Mouse (Mus musculus): ENCODE data around the gene Lcp2.

Gene Lcp2

DNA sequence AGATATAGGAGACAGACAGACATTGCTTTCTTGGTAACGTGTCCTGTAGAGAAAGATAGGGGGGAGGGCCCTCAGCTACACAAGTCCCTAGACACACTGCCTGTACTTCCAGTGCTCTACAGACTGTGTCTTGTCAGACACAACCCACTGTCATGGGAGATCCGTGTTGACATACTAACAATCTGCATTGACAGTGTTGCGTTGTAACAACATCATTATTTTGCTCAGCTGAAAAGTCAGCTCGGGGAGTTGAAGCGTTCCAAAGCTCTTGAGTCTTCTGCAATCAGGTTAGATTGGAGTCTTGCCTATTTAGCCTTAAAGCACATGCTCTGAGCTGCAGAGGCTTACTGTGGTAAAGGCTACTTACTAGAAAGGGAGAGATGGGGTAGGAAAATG is 820 bp downstream of the Lcp2 start:
- DNase-seq (ENCODE audit: low spot score) = no peak

DNA sequence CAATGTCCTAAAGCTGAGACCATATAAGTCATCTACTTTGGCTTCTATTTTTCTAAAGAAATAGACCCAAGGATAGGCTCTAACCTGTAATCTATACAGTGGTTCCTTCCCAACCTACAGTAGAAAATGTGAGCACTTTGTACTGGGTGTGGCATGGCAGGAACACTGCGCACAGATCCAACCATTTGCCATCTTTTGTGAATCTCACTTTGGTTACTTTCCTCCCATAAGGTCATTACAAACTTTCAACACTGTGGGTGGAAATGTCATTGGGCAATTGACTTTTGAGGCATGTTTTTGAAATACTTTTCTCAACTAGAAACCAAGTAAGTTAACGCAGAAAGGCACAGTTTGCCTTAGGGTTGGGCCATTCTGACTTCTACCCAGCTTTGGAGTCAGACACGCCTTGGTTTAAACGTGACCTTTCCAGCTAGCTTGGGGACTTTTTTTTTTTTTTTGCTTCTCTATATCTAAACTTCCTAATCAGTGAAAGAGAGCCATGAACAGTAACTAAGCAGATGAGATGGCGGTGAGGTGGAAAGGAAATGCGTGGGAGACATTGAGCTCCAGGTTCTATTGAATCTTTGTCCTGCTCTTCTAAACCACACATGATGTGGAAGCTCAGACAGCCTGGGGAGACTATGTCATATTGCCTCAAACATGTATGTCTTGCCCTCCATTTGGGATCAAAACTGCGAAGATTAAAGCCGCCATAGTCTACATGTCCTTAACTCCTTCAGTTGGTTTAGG is 1.8 kb downstream of the Lcp2 start:
- DNase-seq (ENCODE audit: low spot score) = no peak

DNA sequence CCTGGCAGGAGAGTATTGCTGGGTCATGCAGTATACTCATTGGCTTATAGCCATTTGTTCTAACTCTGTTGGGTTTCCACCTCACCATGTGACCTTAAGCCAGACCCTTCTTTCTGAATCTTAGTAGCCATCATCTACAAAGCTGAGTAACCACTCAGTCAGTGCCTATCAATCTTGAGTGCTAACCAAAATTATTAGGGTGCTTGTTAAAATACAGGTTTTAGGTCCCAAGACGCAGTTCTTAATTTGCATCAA is 2.3 kb downstream of the Lcp2 start:
- DNase-seq (ENCODE audit: low spot score) = no peak

DNA sequence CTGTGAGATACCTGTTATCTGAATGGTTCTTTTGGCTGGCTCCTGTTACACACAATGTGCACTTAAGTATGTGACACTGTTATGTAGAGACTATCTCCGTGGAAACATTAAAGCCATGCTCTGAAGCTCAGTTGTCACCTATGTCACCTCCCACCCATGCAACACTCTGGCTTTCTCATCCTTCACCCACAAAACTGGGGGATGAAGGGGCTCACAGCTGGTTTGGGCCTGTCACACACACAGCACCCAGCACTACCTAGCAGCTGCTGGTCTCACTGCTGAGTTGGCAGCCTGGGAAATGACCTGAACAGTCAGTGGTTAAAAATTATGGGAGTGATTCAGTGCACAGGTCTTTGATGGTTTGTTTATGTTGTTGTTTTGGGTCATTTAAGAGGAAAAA is 3.3 kb downstream of the Lcp2 start:
- DNase-seq (ENCODE audit: low spot score) = no peak

DNA sequence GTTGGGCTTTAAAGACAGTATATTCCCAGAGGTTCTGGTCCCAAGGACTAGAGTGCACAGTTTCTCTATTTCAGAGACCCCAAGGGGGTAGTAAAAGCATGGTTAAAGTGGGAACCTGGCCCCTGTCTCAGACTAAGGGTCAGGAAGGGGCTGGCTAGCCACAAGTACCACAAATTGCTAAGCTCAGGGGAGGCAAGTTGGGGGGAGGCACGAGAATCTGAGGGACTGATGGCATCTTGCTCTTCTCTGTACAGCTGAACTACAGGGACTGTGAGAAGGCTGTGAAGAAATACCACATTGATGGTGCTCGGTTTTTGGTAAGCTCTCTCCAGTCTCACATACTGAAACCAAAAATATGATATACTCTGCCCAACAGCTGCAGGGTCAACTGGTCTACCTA is 3.9 kb downstream of the Lcp2 start:
- no peak for DNase-seq (ENCODE audit: low spot score)

DNA sequence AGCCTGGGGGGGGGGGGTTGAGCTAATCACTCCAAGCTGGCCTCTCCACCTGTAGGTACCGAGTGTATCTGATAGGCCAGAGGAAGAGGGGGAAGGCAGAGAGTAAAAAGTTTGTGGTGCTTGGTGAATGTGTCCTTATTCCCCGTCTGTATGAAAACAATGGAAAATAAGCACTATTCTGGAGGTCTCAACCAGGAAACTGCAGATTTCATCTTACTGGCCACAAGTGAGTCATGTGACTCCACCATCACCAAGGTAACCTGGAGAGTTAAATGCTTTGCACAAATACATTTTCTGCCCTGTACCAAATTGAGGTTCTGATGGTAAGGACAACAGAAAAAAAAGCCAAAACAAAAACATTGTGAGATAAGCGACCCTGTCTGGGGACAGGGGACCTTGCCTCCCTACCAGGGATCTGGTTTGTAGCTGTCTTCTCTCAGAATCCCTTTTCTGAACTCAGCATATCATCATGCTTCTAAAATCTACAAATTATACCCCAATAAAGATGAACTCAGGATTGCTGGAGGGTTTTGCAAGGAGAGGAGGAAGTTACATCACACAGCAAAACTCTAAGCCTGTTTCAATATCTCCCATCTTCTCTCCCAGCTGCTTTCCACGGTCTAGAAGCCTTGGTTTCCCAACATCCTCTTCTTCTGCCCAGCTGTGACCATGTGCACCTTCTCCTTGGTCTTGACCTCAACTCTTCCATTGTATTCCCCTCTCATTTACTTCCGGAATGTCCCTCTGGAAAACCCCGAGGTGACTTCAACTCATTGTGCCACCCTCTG is 6.5 kb downstream of the Lcp2 start:
- DNase-seq (ENCODE audit: low spot score) = no peak

DNA sequence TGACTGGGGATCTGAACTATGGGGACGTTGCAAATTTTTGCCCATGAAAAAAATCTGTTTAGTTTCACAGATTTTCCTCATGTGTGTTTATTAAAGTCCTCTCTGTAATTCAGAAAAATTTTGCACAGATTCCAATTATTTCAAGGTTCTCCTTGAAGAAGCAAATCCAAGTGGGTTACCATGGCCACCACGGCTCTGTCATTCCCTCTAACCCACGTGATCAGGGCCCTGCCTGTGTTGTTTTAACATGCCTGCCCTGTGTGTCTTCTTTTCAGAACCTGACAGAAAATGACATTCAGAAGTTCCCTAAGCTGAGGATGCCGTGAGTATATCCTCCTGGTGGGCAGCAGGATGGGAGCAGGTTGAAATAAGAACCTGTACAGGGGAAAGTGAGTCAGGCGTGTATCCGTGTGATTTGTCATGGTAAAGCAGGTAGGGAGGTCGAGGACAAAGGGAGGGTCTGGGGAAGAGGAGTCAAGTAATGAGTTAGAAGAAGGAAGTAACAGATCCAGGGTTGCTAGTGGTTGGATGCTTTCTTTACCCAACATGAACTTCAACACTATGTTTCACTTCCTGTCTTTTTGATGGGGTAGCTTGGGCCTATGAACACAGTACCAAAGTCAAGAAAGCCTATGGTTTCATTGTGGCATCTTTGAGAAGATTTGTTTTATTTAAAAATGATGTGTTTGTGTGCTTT is 7.5 kb downstream of the Lcp2 start:
- DNase-seq (ENCODE audit: low spot score) = no peak

DNA sequence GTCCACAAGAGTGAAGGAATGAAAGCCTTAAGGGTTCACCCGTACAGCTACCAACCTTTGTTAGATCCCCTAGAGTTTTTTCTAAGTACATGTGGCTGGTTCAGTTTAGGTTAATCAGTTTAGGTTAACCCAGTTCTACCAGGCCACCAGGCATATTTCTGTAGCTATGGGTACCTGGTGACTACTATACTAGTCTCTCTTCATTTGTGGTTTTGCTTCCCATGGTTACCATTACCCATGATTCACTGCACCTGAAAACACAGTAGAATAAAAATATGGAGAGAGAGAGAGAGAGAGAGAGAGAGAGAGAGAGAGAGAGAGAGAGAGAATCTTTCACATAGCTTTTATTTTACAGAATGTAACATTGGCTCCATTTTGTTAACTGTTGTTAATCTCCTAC is 10.0 kb downstream of the Lcp2 start:
- DNase-seq (ENCODE audit: low spot score) = no peak

DNA sequence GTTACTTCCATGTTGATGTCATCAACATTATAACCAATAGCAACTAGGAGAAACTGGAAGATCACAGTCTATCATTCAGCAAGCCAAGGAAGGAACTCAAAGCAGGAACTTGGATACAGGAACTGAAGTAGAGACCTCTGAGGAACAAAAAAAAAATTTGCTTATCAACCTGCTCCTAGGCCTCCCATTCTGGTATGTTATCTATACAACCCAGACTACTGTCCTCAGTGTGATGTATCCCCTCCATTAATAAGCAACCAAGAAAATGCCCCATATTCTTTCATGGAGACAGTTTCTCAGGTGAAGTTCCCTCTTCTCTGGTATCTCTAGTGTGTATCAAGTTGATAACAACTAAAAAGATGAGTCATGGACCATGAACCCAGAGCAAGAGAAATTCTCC is 11.6 kb downstream of the Lcp2 start:
- DNase-seq (ENCODE audit: low spot score) = no peak

DNA sequence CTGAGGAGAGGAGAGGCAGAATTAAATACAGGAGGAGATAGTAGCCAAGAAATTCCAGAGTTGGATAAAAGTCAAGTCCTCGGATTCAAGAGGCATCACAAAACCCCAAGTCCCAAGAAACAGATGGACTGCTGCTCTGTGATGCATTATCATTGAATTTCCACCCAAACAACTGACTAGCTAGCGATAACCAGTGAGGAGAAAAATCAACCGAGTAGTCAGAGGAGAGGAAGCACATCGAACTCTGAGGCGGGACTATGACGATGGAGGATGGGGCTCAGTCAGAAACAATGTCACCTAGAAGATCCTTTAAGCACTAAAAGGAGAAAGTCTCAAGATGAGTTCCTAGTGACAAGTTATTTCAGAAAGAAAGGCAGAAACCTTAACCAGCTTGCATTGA is 12.2 kb downstream of the Lcp2 start:
- DNase-seq (ENCODE audit: low spot score) = no peak

DNA sequence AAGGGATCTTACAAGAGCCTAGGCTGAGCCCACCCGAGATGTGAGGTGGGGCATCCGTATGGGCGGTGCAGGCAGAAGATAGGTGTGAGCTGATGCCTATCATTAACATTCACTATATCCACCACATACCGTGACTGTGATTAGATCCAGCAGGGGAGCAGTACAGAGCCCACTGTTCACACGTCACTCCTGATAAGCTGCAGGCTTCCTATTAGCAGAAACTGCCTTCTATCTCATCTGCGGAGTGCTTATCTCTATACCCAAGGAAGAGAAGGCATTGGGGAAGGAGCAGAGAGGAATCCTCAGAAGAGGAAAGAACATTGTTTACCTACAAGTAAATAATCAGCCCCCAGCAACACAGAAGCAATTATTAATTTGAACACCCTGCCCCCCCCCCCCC is 15.0 kb downstream of the Lcp2 start:
- DNase-seq (ENCODE audit: low spot score) = no peak

DNA sequence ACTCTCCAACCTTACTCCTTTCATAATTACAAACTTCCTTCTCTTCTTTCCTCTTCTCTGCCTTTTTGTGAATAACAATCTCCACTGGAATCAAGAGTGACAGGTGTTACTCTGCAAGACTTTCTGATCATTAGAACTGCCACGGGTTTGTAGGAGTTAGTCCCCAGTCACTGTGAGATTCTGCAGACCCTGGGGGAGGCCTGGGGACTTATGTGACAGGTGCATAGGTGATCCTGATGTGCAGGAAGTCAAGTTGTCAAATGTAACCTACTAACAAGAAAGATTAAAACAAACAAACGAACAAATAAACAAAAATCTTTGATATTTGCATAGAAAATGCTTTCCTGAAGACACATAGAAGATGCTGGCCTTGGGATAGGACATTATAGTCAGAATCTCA is 16.5 kb downstream of the Lcp2 start:
- DNase-seq (ENCODE audit: low spot score) = no peak

DNA sequence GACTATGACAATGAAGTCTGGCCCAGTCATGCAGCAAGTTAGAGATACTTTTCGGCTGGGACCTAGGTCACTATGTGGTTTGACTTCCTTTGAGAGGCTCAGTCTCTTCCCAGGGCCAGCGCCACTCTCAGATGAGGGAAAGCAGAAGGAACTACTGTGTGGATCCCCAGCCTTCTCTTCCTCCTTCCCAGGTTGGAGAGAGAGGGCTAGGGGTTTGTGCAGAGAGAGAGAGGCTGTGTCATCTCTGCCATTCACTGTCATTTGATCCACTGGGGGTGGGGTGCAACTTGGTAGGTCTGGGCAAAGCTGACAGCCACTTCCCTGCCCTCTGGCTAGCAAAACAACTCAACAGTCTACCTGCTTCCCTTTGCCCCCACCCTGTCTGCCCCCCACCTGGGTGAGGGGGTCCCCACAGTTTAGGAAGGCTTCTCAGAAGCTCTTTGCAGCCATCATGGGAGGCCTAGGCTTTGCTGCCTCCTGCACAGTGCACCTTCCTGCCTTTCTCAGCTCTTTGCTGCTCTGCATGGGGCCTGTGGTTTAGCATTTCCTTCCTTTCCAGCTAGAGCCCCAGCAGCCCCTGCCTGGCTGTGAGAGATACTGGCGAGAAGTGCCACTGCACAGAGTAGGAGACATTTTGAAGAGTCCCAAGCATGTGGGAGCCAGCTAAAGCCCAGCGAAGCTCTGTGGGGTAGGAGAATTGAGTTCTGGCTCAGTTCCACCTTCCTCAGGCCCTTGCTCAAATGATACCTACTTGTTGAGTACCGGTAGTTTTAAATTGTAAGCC is 17.2 kb downstream of the Lcp2 start:
- peak; percentile 28 for DNase-seq (ENCODE audit: low spot score)

DNA sequence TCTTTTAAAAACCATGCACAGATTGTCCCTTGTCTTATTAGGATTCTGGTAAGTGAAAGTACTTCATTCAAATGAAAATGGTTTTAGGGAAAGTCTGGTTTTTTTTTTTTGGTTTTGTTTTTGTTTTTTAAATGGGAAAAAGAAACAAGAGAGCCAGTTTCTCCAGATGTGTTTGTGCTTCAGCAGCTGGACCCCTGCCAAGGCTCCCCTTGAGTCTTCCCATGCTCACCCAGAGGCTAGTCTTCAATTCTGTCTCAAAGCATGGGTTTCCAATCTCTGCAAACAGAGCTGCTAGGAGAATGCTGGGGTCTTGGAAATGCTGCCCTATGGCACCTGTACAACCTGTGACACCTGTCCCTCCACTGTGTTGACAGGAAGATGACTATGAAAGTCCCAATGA is 23.9 kb downstream of the Lcp2 start:
- DNase-seq (ENCODE audit: low spot score) = no peak

DNA sequence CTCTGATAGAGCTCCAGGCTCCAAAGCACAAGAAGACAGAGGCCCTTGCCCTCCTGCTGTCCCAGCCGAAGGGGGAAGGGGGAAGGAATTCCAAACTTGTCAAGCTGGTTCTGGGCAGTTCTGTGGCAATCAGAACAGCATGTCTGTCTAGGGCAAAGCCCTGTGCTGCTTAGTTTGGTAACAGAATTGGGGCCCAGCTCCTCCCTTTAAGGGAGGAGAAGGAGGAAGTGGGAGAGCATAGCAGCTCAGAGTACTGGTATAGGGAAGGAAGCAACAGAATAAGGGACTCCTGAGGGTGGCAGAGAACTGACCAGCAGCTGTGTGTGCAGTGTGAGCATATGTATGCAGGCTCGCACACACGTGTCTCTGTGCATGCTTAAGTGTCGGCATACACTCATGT is 25.6 kb downstream of the Lcp2 start:
- peak; percentile 33 for DNase-seq (ENCODE audit: low spot score)

DNA sequence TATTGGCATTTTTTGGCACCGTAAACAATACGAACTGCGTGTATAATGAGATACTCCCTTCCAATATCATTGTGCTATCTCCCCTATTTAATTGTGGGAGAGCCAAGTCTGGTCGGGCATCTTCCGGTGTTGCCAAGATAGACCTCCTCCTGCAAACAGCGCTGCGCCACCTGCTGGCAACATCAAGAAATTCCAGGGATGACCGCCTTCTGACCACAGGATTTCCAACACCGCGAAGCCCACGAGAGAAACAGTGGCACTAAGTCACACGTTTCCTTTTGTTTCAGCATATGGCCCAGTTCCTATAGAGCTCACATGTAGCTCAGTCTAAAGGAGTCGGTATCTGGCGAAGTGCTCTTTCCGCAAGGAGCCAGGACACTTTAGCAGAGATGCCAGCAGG is 27.1 kb downstream of the Lcp2 start:
- DNase-seq (ENCODE audit: low spot score) = peak; percentile 54

DNA sequence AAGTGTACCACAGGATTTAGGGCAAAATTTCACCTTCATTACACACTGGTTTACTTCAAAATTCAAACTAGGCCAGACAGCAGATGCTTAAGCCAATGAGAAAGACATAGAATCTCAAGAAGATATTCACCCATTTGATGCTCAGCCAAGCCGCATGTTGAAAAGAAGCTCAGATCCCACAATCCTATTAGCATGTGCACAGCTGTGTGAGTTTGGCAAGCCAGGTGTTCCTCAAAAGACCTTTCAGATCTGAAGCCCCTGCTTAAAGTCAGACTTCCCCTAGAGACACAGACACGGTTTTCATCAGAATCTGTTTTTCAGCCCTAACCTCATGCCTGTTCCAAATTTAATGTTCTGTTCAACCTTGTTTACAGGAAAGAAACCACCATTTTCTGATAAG is 31.1 kb downstream of the Lcp2 start:
- DNase-seq (ENCODE audit: low spot score) = no peak

DNA sequence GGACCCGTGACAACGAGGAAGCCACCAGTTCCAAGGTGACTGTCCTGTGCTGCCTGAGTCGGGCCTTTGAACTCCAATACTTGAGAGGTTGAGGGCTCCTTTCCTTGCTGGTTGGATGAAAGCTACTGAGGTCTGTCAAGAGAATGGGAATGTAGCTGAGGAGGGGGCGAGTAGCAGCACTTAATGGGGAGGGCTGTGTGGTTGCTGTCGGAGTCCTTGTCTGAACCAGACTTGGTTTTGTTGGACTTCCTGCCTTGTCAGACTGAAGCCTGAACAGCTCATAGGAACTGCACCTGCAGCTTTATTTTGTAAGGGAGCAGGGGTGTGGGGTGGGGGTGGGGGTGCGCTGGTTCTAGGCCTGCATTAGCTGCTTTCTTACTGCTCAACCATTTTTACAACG is 31.9 kb downstream of the Lcp2 start:
- no peak for DNase-seq (ENCODE audit: low spot score)

DNA sequence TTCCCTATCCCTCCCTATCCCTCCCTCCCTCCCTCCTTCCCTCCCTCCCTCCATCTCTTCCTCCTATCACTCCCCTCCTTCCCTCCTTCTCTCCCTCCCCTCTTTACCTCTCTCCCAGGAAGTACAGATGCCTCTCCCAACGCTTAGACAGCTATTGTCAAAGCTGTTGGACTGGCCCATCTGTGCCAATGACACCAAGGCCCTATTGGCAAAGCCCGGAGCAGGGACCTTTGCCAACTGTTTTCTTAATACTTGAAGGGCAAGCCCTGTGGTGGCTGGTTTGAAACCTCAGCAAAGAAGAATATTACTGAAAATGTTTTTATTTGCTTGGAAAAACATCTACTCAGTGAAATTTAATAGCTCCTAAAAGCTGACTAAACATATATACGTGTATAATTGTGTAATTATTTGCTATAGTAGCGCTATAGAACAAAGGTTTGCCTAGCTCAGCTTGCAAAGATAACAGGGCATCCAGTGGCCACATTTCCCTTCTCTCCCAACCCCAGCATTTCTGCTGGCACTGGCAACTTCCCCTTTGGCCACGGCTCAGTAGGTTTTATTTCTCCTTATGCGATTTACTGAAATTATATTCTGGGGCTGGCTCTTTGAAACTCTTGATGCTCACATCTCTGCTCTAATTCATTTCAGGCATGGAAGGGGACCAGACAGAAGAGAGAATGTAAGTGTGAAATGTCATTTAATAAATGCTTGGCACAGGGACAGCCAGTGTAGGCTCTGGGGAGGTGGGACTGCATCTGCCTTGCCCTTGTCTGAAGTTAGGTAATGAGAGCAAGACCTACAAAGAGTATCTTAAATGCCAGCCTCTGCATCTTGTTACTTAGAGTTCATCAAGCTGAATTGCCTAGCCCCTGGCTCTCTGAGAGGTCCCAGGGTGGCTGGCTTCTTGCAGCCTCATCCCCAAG is 33.1 kb downstream of the Lcp2 start:
- no peak for DNase-seq (ENCODE audit: low spot score)

DNA sequence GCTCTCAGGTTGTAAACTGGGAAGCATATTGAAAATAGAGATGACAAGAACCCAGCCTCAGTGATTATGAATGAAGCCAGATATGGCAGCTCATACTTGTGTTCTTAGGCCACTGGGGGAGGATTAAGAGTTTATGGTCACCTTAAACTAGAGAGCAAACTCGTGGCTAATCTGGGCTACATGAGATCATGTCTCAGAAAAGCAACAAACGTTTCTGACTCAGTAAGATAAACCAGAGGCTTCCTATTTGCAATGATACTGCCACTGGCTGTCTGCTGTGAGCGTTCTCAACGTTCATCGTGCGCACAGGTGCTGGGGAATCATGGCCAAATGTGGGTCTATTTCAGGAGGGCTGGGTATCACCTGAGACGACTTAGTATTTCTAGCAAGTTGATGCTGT is 37.1 kb downstream of the Lcp2 start:
- no peak for DNase-seq (ENCODE audit: low spot score)

DNA sequence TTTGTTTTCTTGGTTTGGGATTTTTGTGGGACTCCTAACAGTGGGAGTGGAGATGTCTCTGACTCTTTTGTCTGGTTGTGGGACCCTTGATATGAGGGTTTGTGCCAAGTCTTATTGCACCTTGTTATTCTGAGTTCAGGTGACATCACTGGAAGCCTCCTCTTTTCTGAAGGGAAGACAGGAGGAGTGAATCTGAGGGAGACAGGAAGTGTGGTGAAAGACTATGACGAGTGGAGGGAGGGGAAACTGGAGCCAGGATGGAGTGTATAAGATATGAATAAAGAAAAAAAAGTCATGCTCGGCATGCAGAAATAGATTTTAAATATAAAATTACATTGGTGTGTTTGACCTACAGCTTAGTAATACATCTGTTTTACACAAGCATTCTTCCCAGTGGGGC is 37.9 kb downstream of the Lcp2 start:
- DNase-seq (ENCODE audit: low spot score) = no peak

All from lung, postnatal 25 days (tissue).